Mouse (Mus musculus) testis, adult 2 months (tissue): ENCODE measurements at regions not wholly inside any gene's neighbourhood (a gene's known extent, or its start where the extent isn't known, plus 50 kb on each side); places are given as distances from the start of the nearest gene placed in this dataset.
"Not testable (repeated sequence)": the region's sequence is repeated elsewhere in the genome, so short reads cannot be mapped to it uniquely, and the experiment has no call there.

Source experiments
- CTCF ChIP-seq: fragments of 200-500 bp; IDR thresholded peaks from 2 replicates; pipeline ENCODE4 v1.5.1; 2012; ENCODE audit warnings: low read depth, mild to moderate bottlenecking, inconsistent platforms, low read length, moderate library complexity; ENCODE audit not compliant: control insufficient read depth, insufficient read depth, insufficient replicate concordance
- POLR2A ChIP-seq: fragments of 200-500 bp; IDR thresholded peaks from 2 replicates; pipeline ENCODE4 v1.6.1; 2012; ENCODE audit warnings: low read depth, mild to moderate bottlenecking, inconsistent platforms, low read length, moderate library complexity; ENCODE audit not compliant: control insufficient read depth

GRCm38 (mm10) chr13:3455374-3455773 lies 82.5 kb upstream of the Gdi2 start:
- not testable (repeated sequence) for TF ChIP-seq POLR2A, CTCF
